Comparison of ENCODE assay signal across 8 mouse cellular contexts in genomic region chr9:90113651-90114566, GRCm38 (mm10). TPM values are rescaled to one million over a fixed set of nuclear protein-coding genes. Genes with fewer than 3 reads are reported as not detected.
A peak's percentile ranks its signal among the peaks of the same experiment; 100 is the strongest.
DNase-seq lines count a peak whose midpoint lies in the region; ATAC-seq lines count a peak whose summit lies in the region.

No protein-coding gene starts in this region.

- peak overlapping the region; percentile 99 for H3K27ac ChIP-seq in intestine, embryonic 14.5 days (ENCODE audit: low read depth)

- peak overlapping the region; percentile 97 for H3K4me3 ChIP-seq in intestine, embryonic 14.5 days (ENCODE audit: low read depth, low read length)

- DNase-seq in adrenal gland, adult (ENCODE audit: inconsistent age in 2 of 2, low spot score in 1 of 2), result peak; percentile 93 to 97
- peak; percentile 87 for DNase-seq in embryo, embryonic 10.5 days (ENCODE audit: low spot score)
- peak; percentile 88 for DNase-seq in gastrocnemius, postnatal 14 days
- DNase-seq in intestine, embryonic 14.5 days (ENCODE audit: low spot score), result peak; percentile 93
- DNase-seq in left cerebral cortex, postnatal 14 days (ENCODE audit: low spot score in 2 of 2), result peak; percentile 93 to 95
- DNase-seq in mesoderm, embryonic 11.5 days (ENCODE audit: low read depth, low spot score), result peak; percentile 92
- peak; percentile 90 to 92 for DNase-seq in right cerebral cortex, postnatal 36 days (ENCODE audit: low spot score in 2 of 2)
- peak; percentile 87 for DNase-seq in yolk sac, embryonic 10.5 days (ENCODE audit: low spot score)

- H3K9me3 ChIP-seq in intestine, embryonic 14.5 days (ENCODE audit: control insufficient read depth, low read length), result no peaks in the 10 kb centered on the region

- no peaks in the 10 kb centered on the region for H3K27me3 ChIP-seq in intestine, embryonic 14.5 days (replicated peaks; ENCODE audit: control insufficient read depth, insufficient read depth, low read length)

- intact Hi-C loops in gastrocnemius, postnatal 14 days (cut with DNase I; ENCODE audit: low total_unique reads), result no loop called here
- intact Hi-C loops in left cerebral cortex, postnatal 14 days (cut with DNase I), result no loop called here

- peak; percentile 69 for ATAC-seq in intestine, embryonic 14.5 days (replicated peaks; ENCODE audit: low FRiP score, low TSS enrichment, low read depth)

- peaks cover 18% of the 10 kb centered on the region for H3K4me1 ChIP-seq in intestine, embryonic 14.5 days (replicated peaks; ENCODE audit: control insufficient read depth, insufficient read depth, low read length)

- peak overlapping the region; percentile 99 for H3K9ac ChIP-seq in intestine, embryonic 14.5 days (ENCODE audit: low read length)

- peaks cover 6% of the 10 kb centered on the region for H3K36me3 ChIP-seq in intestine, embryonic 14.5 days (ENCODE audit: control insufficient read depth, insufficient read depth, low read length)

- peak overlapping the region; percentile 69 for H3K4me2 ChIP-seq in intestine, embryonic 14.5 days (ENCODE audit: low read length)

- WGBS in intestine, embryonic 14.5 days, result under 1% methylated on average over 81 of the region's 82 CpGs

RNA-seq across cellular contexts. Expression of gene Morf4l1, which starts 0.7 kb away (rescaled TPM):
- 100 to 1,000 TPM; 156 to 165 TPM for total RNA-seq in gastrocnemius, postnatal 14 days (2021)
- polyA plus RNA-seq in intestine, embryonic 14.5 days (2014; fragmentation: Nextera tagmentation; extraction: Ambion mirVana), result 414 and 456 TPM in 2 replicates
- 100 to 1,000 TPM; 376 to 382 TPM for total RNA-seq in left cerebral cortex, postnatal 14 days (2021)

RNA-seq across cellular contexts. Expression of gene Adamts7, which starts 49.0 kb away (rescaled TPM):
- total RNA-seq in gastrocnemius, postnatal 14 days (2021), result 1 to 10 TPM; 4.3 TPM
- polyA plus RNA-seq in intestine, embryonic 14.5 days (2014; fragmentation: Nextera tagmentation; extraction: Ambion mirVana), result 18.7 and 20.7 TPM in 2 replicates
- total RNA-seq in left cerebral cortex, postnatal 14 days (2021), result 1 to 10 TPM; 1.0 to 1.5 TPM

RNA-seq across cellular contexts. Expression of gene Ctsh, which starts 60.0 kb away (rescaled TPM):
- total RNA-seq in gastrocnemius, postnatal 14 days (2021), result 10 to 100 TPM; 20.9 to 22.6 TPM
- polyA plus RNA-seq in intestine, embryonic 14.5 days (2014; fragmentation: Nextera tagmentation; extraction: Ambion mirVana), result 28.7 and 42.4 TPM in 2 replicates
- total RNA-seq in left cerebral cortex, postnatal 14 days (2021), result 10 to 100 TPM; 22.4 to 27.7 TPM

Comparison
In these comparisons a context has a peak if more than half of its experiments do, and no peak if none do; other contexts are left out.
1. Peak in every context shown above with its lines: DNase-seq, ATAC-seq, H3K4me3 ChIP-seq and H3K27ac ChIP-seq.